Mouse (Mus musculus) kidney, postnatal 0 days (tissue): ENCODE measurements at regions not wholly inside any gene's neighbourhood (a gene's known extent, or its start where the extent isn't known, plus 50 kb on each side); places are given as distances from the start of the nearest gene placed in this dataset.

Source experiments
- ATAC-seq: fragments of 200-750 bp; cut with Nextera tagmentation; replicated peaks from 2 replicates; pipeline ENCODE4 v1.8.0; 2017; ENCODE audit warnings: low read depth, moderate number of reproducible peaks, moderate TSS enrichment, moderate library complexity; ENCODE audit not compliant: low FRiP score
- DNase-seq: peaks from one replicate; pipeline ENCODE4 v3.0.0-alpha.2; 2016; ENCODE audit warnings: low spot score
- H3K27ac ChIP-seq: fragments of 300-500 bp; sonication (generic); 2 replicates; pipeline ENCODE4 v1.5.1; 2014; ENCODE audit warnings: mild to moderate bottlenecking
- H3K27me3 ChIP-seq: fragments of 300-500 bp; sonication (generic); 2 replicates; pipeline ENCODE4 v1.6.1; 2014; ENCODE audit warnings: low read length, mixed read lengths; ENCODE audit not compliant: insufficient read depth
- H3K36me3 ChIP-seq: fragments of 300-500 bp; sonication (generic); 2 replicates; pipeline ENCODE4 v1.6.1; 2014; ENCODE audit warnings: low read length, mixed read lengths; ENCODE audit not compliant: insufficient read depth
- H3K4me1 ChIP-seq: fragments of 300-500 bp; sonication (generic); replicated peaks from 2 replicates; pipeline ENCODE4 v1.6.1; 2014; ENCODE audit warnings: antibody characterized with exemption, low read length, mixed read lengths; ENCODE audit not compliant: insufficient read depth
- H3K4me2 ChIP-seq: fragments of 300-500 bp; sonication (generic); 2 replicates; pipeline ENCODE4 v1.6.1; 2014; ENCODE audit warnings: mild to moderate bottlenecking, low read length, moderate library complexity, mixed read lengths
- H3K4me3 ChIP-seq: fragments of 300-500 bp; sonication (generic); replicated peaks from 2 replicates; pipeline ENCODE4 v1.5.1; 2014; ENCODE audit warnings: low read depth, low read length
- H3K9ac ChIP-seq: fragments of 300-500 bp; sonication (generic); 2 replicates; pipeline ENCODE4 v1.6.1; 2014; ENCODE audit warnings: low read depth, low read length
- H3K9me3 ChIP-seq: fragments of 300-500 bp; sonication (generic); replicated peaks from 2 replicates; pipeline ENCODE4 v1.6.1; 2016; ENCODE audit warnings: low read length, inconsistent platforms, mixed read lengths
- CTCF ChIP-seq: IDR thresholded peaks from 2 replicates; pipeline ENCODE4 v1.5.1; 2016; ENCODE audit warnings: antibody characterized with exemption, low read depth, mild to moderate bottlenecking, moderate library complexity
- WGBS: fragments of 180-500 bp; shearing (Covaris S2); extraction: QIAGEN DNeasy Blood & Tissue Kit; methylation state at CpG from one replicate; pipeline ENCODE4 v1.1.7; 2014; 5-methylcytosine and 5-hydroxymethylcytosine counted together

DNA sequence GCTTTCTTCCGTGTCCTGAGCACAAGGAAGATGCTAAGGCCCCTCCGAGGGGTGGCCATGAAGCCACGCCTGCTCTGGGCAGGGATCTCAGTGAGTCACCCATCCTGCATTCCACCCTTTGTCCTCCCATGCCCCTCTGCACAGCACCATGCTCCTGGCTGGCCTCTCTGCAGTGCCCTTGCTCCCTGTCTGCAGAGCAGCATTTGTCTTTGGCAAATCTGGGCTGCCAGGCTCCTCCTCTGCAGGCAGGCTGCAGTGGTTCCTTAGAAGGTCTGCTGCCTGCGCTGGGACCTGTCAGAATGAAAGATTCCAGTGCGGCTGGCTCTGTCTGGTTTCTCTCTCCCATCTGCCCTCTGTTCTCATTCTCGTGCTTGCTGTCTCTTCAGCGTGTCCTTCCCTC is 111.3 kb upstream of the Xcl1 start:
- no peak overlapping the region for H3K27ac ChIP-seq
- WGBS, result 12% methylated on average over 7 of the region's 7 CpGs
- DNase-seq (peak; percentile 32), ATAC-seq (peak; percentile 86; the same call in 1 of the 2 replicates)
- no peaks in the 10 kb centered on the region for H3K9me3 ChIP-seq
- H3K4me3 ChIP-seq, result no peak overlapping the region
- no peak for TF ChIP-seq CTCF
- H3K4me1 ChIP-seq, result no peaks in the 10 kb centered on the region
- no peak overlapping the region for H3K4me2 ChIP-seq
- no peaks in the 10 kb centered on the region for H3K36me3 ChIP-seq
- H3K27me3 ChIP-seq, result no peaks in the 10 kb centered on the region
- H3K9ac ChIP-seq, result no peak overlapping the region

- no peak overlapping the region for H3K27ac ChIP-seq
- DNase-seq (peak; percentile 28), ATAC-seq (peak; percentile 64; the same call in 1 of the 2 replicates)
- no peaks in the 10 kb centered on the region for H3K27me3 ChIP-seq
- no peaks in the 10 kb centered on the region for H3K9me3 ChIP-seq
- H3K4me3 ChIP-seq, result no peak overlapping the region
- WGBS, result 52% methylated on average over 4 of the region's 4 CpGs
- no peak for TF ChIP-seq CTCF
- no peaks in the 10 kb centered on the region for H3K4me1 ChIP-seq
- no peak overlapping the region for H3K9ac ChIP-seq
- H3K36me3 ChIP-seq, result no peaks in the 10 kb centered on the region
- no peak overlapping the region for H3K4me2 ChIP-seq
These were observed 110.7 kb upstream of the Xcl1 start for GRCm38 (mm10) chr1:165046056-165046455.

DNA sequence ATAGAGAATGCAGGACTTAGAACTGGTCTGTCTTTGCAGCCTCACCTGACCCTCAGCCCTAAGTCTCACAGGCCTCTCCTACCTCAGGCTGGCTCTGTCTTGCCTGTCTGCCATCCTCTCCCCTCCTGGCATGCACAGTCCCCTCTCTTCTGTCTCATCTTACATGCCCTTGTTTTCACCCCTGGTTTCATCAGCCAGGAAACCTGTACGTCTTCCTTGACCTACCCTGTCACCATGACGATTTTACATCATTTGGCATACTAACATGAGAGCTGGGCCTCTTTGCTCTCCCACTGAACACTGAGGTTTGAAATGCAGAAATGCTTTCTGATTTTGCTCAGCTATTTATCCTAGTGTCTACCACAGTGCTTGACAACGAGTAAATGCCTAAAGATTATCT is 108.0 kb upstream of the Xcl1 start:
- DNase-seq, result no peak
- Histone ChIP-seq H3K36me3 (no peaks in the 10 kb centered on the region), H3K4me1 (no peaks in the 10 kb centered on the region), H3K27ac (no peak overlapping the region), H3K27me3 (no peaks in the 10 kb centered on the region), H3K9me3 (no peaks in the 10 kb centered on the region), H3K4me2 (no peak overlapping the region), H3K4me3 (no peak overlapping the region), H3K9ac (no peak overlapping the region)
- no peak for ATAC-seq
- 39% methylated on average over 3 of the region's 3 CpGs for WGBS
- TF ChIP-seq CTCF, result no peak

- no peaks in the 10 kb centered on the region for H3K27me3 ChIP-seq
- H3K9me3 ChIP-seq, result no peaks in the 10 kb centered on the region
- WGBS, result 61% methylated on average over 2 of the region's 2 CpGs
- no peak overlapping the region for H3K9ac ChIP-seq
- TF ChIP-seq CTCF, result no peak
- ATAC-seq, result no peak
- H3K4me3 ChIP-seq, result no peak overlapping the region
- no peaks in the 10 kb centered on the region for H3K4me1 ChIP-seq
- H3K4me2 ChIP-seq, result no peak overlapping the region
- H3K27ac ChIP-seq, result no peak overlapping the region
- H3K36me3 ChIP-seq, result no peaks in the 10 kb centered on the region
- DNase-seq, result no peak
These were observed 106.8 kb upstream of the Xcl1 start for GRCm38 (mm10) chr1:165042105-165042504.

DNA sequence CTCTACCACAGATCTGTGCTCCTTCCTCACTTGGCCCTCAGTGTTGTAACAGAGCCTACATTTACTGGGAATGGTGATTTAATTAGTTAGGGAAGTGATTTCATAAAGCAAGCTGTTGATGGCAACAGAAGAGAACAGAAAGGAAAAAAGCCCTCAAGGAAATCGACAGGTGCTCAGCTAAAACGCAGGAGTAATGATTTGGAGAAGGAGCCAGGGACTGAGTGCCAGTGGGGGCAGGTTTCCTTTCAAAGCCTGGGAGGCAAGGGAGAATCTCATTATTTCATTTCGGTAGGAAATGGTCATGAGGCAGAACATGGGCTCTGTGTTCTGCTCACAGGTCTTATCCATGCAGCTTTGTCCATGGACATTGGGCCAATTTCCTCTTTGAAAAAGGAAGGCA is 101.3 kb upstream of the Xcl1 start:
- 67% methylated on average over 3 of the region's 3 CpGs for WGBS
- no peak for DNase-seq
- no peak for ATAC-seq
- Histone ChIP-seq H3K36me3 (no peaks in the 10 kb centered on the region), H3K9ac (no peak overlapping the region), H3K4me1 (no peaks in the 10 kb centered on the region), H3K27me3 (no peaks in the 10 kb centered on the region), H3K4me2 (no peak overlapping the region), H3K27ac (no peak overlapping the region), H3K9me3 (no peaks in the 10 kb centered on the region), H3K4me3 (no peak overlapping the region)
- no peak for TF ChIP-seq CTCF

GRCm38 (mm10) chr1:165035618-165036017 is 100.3 kb upstream of the Xcl1 start:
- Histone ChIP-seq H3K4me3 (no peak overlapping the region), H3K9me3 (no peaks in the 10 kb centered on the region), H3K36me3 (no peaks in the 10 kb centered on the region), H3K27ac (no peak overlapping the region), H3K4me2 (no peak overlapping the region), H3K9ac (no peak overlapping the region), H3K4me1 (no peaks in the 10 kb centered on the region), H3K27me3 (no peaks in the 10 kb centered on the region)
- DNase-seq, result peak; percentile 37
- WGBS, result 100% methylated on average over 1 of the region's 1 CpGs
- no peak for ATAC-seq
- peak; percentile 53 for TF ChIP-seq CTCF

- Histone ChIP-seq H3K27ac (no peak overlapping the region), H3K36me3 (no peaks in the 10 kb centered on the region), H3K27me3 (no peaks in the 10 kb centered on the region), H3K4me2 (no peak overlapping the region), H3K4me1 (no peaks in the 10 kb centered on the region), H3K9me3 (no peaks in the 10 kb centered on the region), H3K4me3 (no peak overlapping the region), H3K9ac (no peak overlapping the region)
- WGBS, result 41% methylated on average over 10 of the region's 10 CpGs
- DNase-seq (no peak), ATAC-seq (no peak)
- no peak for TF ChIP-seq CTCF
These were observed 85.7 kb upstream of the Xcl1 start for GRCm38 (mm10) chr1:165020960-165021563.
